Mouse (Mus musculus) embryonic facial prominence, embryonic 14.5 days (tissue): ENCODE results near the gene Actn1. TPM values are rescaled to one million over a fixed set of nuclear protein-coding genes. Genes with fewer than 3 reads are reported as not detected.

Experiments used
- ATAC-seq: fragments of 200-750 bp; cut with Nextera tagmentation; 2 replicates; pipeline ENCODE4 v1.8.0; 2017; ENCODE audit warnings: low read depth, moderate number of reproducible peaks, moderate TSS enrichment
- DNase-seq: peaks from one replicate; pipeline ENCODE4 v3.0.0-alpha.2; 2015; ENCODE audit warnings: low spot score
- H3K27ac ChIP-seq: fragments of 300-500 bp; sonication (generic); replicated peaks from 2 replicates; pipeline ENCODE4 v1.5.1; 2014; ENCODE audit warnings: low read depth, mild to moderate bottlenecking, low read length, moderate library complexity
- H3K27me3 ChIP-seq: fragments of 300-500 bp; sonication (generic); replicated peaks from 2 replicates; pipeline ENCODE4 v1.6.1; 2014; ENCODE audit warnings: low read length; ENCODE audit not compliant: control insufficient read depth, insufficient read depth
- H3K36me3 ChIP-seq: fragments of 300-500 bp; sonication (generic); 2 replicates; pipeline ENCODE4 v1.6.1; 2014; ENCODE audit warnings: low read length, mixed read lengths; ENCODE audit not compliant: control insufficient read depth, insufficient read depth
- H3K4me1 ChIP-seq: fragments of 300-500 bp; sonication (generic); 2 replicates; pipeline ENCODE4 v1.6.1; 2014; ENCODE audit warnings: antibody characterized with exemption, low read length; ENCODE audit not compliant: control insufficient read depth, insufficient read depth
- H3K4me2 ChIP-seq: fragments of 300-500 bp; sonication (generic); 2 replicates; pipeline ENCODE4 v1.6.1; 2014; ENCODE audit warnings: low read depth, mild to moderate bottlenecking, low read length, moderate library complexity, mixed read lengths
- H3K4me3 ChIP-seq: fragments of 300-500 bp; sonication (generic); 2 replicates; pipeline ENCODE4 v1.5.1; 2014; ENCODE audit warnings: low read depth, mild to moderate bottlenecking, low read length
- H3K9ac ChIP-seq: fragments of 300-500 bp; sonication (generic); 2 replicates; pipeline ENCODE4 v1.6.1; 2014; ENCODE audit warnings: low read depth, mild to moderate bottlenecking, low read length, moderate library complexity, mixed read lengths
- H3K9me3 ChIP-seq: fragments of 300-500 bp; sonication (generic); 2 replicates; pipeline ENCODE4 v1.6.1; 2016; ENCODE audit warnings: low read length; ENCODE audit not compliant: control insufficient read depth
- WGBS: fragments of 180-500 bp; shearing (Covaris S2); extraction: QIAGEN DNeasy Blood & Tissue Kit; methylation state at CpG from one replicate; pipeline ENCODE4 v1.1.7; 2014; 5-methylcytosine and 5-hydroxymethylcytosine counted together
- polyA plus RNA-seq: library from polyadenylated mRNA; unstranded; fragments of >200 nt; fragmentation: Nextera tagmentation; extraction: Ambion mirVana; gene quantifications from 2 replicates; pipeline ENCODE4 v1.2.1, GENCODE M21; 2014

Gene Actn1
- polyA plus RNA-seq, 1 experiment from 2014 or later: 34.6 TPM

GRCm38 (mm10) chr12:80168736-80169135, 91.4 kb downstream of the Actn1 start:
- H3K4me2 ChIP-seq: peak overlapping the region; percentile 44
- H3K4me1 ChIP-seq: no peaks in the 10 kb centered on the region
- no peaks in the 10 kb centered on the region for H3K27me3 ChIP-seq
- H3K9ac ChIP-seq: no peak overlapping the region
- ATAC-seq: no peak
- peaks cover 57% of the 10 kb centered on the region for H3K36me3 ChIP-seq
- H3K27ac ChIP-seq: peak overlapping the region; percentile 23; the same call in 1 of the 2 replicates
- H3K9me3 ChIP-seq: no peaks in the 10 kb centered on the region
- H3K4me3 ChIP-seq: peak overlapping the region; percentile 60
- WGBS: 58% methylated on average over 12 of the region's 12 CpGs
- no peak for DNase-seq

DNA sequence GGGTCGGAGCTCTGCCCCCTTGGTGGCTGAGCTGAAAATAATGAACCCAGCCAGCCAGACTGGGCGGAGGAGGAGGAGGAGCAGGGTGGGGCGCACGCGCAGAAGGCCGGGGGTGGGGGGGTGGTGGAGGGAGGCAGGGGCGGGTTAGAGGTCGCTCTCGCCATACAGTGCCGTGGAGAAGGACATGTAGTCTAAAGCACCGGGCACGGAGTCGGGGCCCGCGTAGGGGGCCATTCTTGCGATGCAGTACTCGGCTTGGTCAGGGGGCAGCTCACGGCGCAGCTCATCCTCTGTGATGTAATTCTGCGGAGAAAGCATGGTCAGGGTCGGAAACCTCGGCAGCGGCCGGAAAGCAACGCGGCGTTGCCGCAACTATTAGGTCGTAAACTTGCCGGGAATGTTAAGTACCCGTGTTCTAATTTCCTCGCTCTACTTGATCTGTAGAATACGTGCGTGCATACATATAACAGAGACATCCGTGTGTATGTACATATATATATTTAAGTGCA, 91.9 kb downstream of the Actn1 start:
- DNase-seq (peak; percentile 93), ATAC-seq (peak; percentile 85)
- Histone ChIP-seq H3K9ac (peak overlapping the region; percentile 69), H3K36me3 (peaks cover 52% of the 10 kb centered on the region), H3K4me2 (peak overlapping the region; percentile 44), H3K27ac (peak overlapping the region; percentile 79), H3K27me3 (no peaks in the 10 kb centered on the region), H3K9me3 (no peaks in the 10 kb centered on the region), H3K4me3 (peak overlapping the region; percentile 60), H3K4me1 (no peaks in the 10 kb centered on the region)
- WGBS: 22% methylated on average over 34 of the region's 35 CpGs

DNA sequence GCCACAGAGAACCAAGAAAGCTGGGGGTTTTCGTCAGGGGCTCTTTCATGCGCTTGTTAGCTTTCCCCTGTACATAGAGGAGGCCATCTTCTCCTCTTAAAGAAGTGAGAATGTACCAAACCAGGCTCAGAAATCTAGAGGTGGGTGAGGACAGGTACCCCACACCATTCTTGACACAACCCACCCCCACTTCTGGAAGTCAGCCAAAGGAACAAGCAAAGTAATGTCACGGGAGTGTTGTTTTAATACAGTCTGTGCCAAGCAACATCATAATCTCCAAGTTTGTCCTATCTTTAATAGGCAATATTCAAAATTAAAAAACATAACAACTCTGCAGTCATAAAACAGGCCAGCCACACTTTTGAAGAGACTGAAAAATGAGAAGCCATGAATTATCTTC, 92.8 kb downstream of the Actn1 start:
- no peaks in the 10 kb centered on the region for H3K9me3 ChIP-seq
- H3K36me3 ChIP-seq: peaks cover 43% of the 10 kb centered on the region
- H3K4me1 ChIP-seq: no peaks in the 10 kb centered on the region
- no peak overlapping the region for H3K9ac ChIP-seq
- DNase-seq: no peak
- WGBS: 82% methylated on average over 3 of the region's 3 CpGs
- no peaks in the 10 kb centered on the region for H3K27me3 ChIP-seq
- no peak for ATAC-seq
- H3K4me2 ChIP-seq: no peak overlapping the region
- no peak overlapping the region for H3K27ac ChIP-seq
- no peak overlapping the region for H3K4me3 ChIP-seq

GRCm38 (mm10) chr12:80166651-80167050, 93.5 kb downstream of the Actn1 start:
- ATAC-seq (no peak), DNase-seq (peak; percentile 20)
- WGBS: 73% methylated on average over 4 of the region's 4 CpGs
- Histone ChIP-seq H3K9ac (no peak overlapping the region), H3K4me3 (no peak overlapping the region), H3K36me3 (peaks cover 36% of the 10 kb centered on the region), H3K4me1 (no peaks in the 10 kb centered on the region), H3K27me3 (no peaks in the 10 kb centered on the region), H3K4me2 (no peak overlapping the region), H3K9me3 (no peaks in the 10 kb centered on the region), H3K27ac (no peak overlapping the region)

GRCm38 (mm10) chr12:80164526-80164925, 95.6 kb downstream of the Actn1 start:
- DNase-seq: no peak
- Histone ChIP-seq H3K4me3 (no peak overlapping the region), H3K27ac (no peak overlapping the region), H3K9me3 (no peaks in the 10 kb centered on the region), H3K4me1 (no peaks in the 10 kb centered on the region), H3K9ac (no peak overlapping the region), H3K4me2 (no peak overlapping the region), H3K27me3 (no peaks in the 10 kb centered on the region), H3K36me3 (peaks cover 15% of the 10 kb centered on the region)
- WGBS: 92% methylated on average over 8 of the region's 8 CpGs
- no peak for ATAC-seq

DNA sequence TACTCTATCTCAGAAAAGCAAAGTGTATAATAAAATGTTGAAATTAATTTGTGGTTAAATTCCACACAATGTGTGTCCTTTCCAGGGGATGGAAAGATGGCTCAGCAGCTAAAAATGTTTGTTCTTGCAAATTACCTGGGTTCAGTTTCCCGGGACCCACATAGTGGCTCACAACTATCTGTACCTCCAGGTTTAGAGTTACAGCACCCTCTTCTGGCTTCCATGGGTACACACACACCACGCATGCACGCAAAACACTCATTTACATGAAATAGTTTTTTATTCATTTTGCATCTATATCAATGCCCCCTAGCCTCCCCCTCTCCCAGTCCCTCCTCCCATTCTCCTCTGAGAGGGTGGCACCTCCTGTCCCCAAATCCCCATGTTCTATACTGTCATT, 97.7 kb downstream of the Actn1 start:
- H3K4me1 ChIP-seq: no peaks in the 10 kb centered on the region
- DNase-seq (no peak), ATAC-seq (no peak)
- H3K9ac ChIP-seq: no peak overlapping the region
- H3K27ac ChIP-seq: no peak overlapping the region
- 87% methylated on average over 3 of the region's 3 CpGs for WGBS
- no peak overlapping the region for H3K4me2 ChIP-seq
- H3K36me3 ChIP-seq: peaks cover 10% of the 10 kb centered on the region
- H3K9me3 ChIP-seq: no peaks in the 10 kb centered on the region
- H3K27me3 ChIP-seq: no peaks in the 10 kb centered on the region
- no peak overlapping the region for H3K4me3 ChIP-seq

GRCm38 (mm10) chr12:80157675-80158074, 102.5 kb downstream of the Actn1 start:
- H3K4me2 ChIP-seq: no peak overlapping the region

GRCm38 (mm10) chr12:80153687-80154326, 106.4 kb downstream of the Actn1 start:
- H3K27ac ChIP-seq: no peak overlapping the region
- no peaks in the 10 kb centered on the region for H3K27me3 ChIP-seq
- no peak overlapping the region for H3K4me3 ChIP-seq
- no peaks in the 10 kb centered on the region for H3K36me3 ChIP-seq
- WGBS: 37% methylated on average over 10 of the region's 10 CpGs
- no peak overlapping the region for H3K4me2 ChIP-seq
- no peak for ATAC-seq
- DNase-seq: no peak
- peaks cover 6% of the 10 kb centered on the region; the same call in 1 of the 2 replicates for H3K9me3 ChIP-seq
- no peaks in the 10 kb centered on the region for H3K4me1 ChIP-seq
- H3K9ac ChIP-seq: no peak overlapping the region

More at GRCm38 (mm10) chr12:80157675-80158074, 102.5 kb downstream of the Actn1 start:
- Histone ChIP-seq H3K36me3 (no peaks in the 10 kb centered on the region), H3K9me3 (no peaks in the 10 kb centered on the region), H3K4me3 (no peak overlapping the region), H3K27me3 (no peaks in the 10 kb centered on the region), H3K9ac (no peak overlapping the region), H3K4me1 (no peaks in the 10 kb centered on the region), H3K27ac (no peak overlapping the region)
- WGBS: 5% methylated on average over 5 of the region's 5 CpGs
- no peak for ATAC-seq
- DNase-seq: no peak

DNA sequence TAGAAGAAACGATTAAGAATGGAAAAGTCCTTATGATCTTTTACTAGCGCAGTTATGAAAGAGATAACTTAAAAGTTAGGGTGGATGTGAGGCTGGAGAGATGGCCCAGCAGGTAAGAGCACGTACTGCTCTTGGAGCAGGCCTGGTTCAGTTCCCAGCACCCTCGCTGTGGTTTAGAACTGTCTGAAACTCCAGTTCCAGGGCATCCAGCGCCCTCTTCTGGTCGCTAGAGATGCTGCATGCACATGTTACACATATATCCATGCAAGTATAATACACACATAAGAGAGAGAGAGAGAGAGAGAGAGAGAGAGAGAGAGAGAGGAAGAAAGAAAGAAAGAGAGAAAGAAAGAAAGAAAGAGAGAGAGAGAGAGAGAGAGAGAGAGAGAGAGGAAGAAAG, 107.1 kb downstream of the Actn1 start:
- H3K9me3 ChIP-seq: peaks cover 6% of the 10 kb centered on the region; the same call in 1 of the 2 replicates
- ATAC-seq (no peak), DNase-seq (no peak)
- no peaks in the 10 kb centered on the region for H3K27me3 ChIP-seq
- H3K4me1 ChIP-seq: no peaks in the 10 kb centered on the region
- H3K36me3 ChIP-seq: no peaks in the 10 kb centered on the region
- H3K4me2 ChIP-seq: no peak overlapping the region
- 84% methylated on average over 6 of the region's 6 CpGs for WGBS
- no peak overlapping the region for H3K4me3 ChIP-seq
- H3K27ac ChIP-seq: no peak overlapping the region
- H3K9ac ChIP-seq: no peak overlapping the region
